Mouse (Mus musculus): Measurements from ENCODE around the gene Htt. TPM values are rescaled to one million over a fixed set of nuclear protein-coding genes. Genes with fewer than 3 reads are reported as not detected.

Gene Htt
- polyA plus RNA-seq, 1 experiment from 2014 or later, result 13.2 TPM

GRCm38 (mm10) chr5:34923920-34924319 lies 162.4 kb downstream of the Htt start:
- 0 out of 2 replicates have a peak overlapping the region, but pooled peaks have one; percentile 63 for H3K27ac ChIP-seq (replicated peaks)
- H3K4me3 ChIP-seq, result no peak overlapping the region
- H3K9me3 ChIP-seq (replicated peaks), result no peaks in the 10 kb centered on the region
- peaks cover 37% of the 10 kb centered on the region for H3K36me3 ChIP-seq
- no peaks in the 10 kb centered on the region for H3K4me1 ChIP-seq
- H3K27me3 ChIP-seq (ENCODE audit: low read depth, poor library complexity, severe bottlenecking), result no peaks in the 10 kb centered on the region
- DNase-seq (ENCODE audit: low spot score), result no peak
- WGBS, result 87% methylated on average over 4 of the region's 4 CpGs

- 94% methylated on average over 7 of the region's 7 CpGs for WGBS
- 0 out of 2 replicates have a peak overlapping the region, but pooled peaks have one; percentile 63 for H3K27ac ChIP-seq (replicated peaks)
- peaks cover 37% of the 10 kb centered on the region for H3K36me3 ChIP-seq
- no peaks in the 10 kb centered on the region for H3K27me3 ChIP-seq (ENCODE audit: low read depth, poor library complexity, severe bottlenecking)
- DNase-seq (ENCODE audit: low spot score), result no peak
- no peaks in the 10 kb centered on the region for H3K9me3 ChIP-seq (replicated peaks)
- H3K4me3 ChIP-seq, result no peak overlapping the region
- H3K4me1 ChIP-seq, result no peaks in the 10 kb centered on the region
Measured at GRCm38 (mm10) chr5:34924519-34924918, 163.0 kb downstream of the Htt start.

- Histone ChIP-seq H3K4me1 (peaks cover 24% of the 10 kb centered on the region), H3K27ac (replicated peaks) (no peak overlapping the region), H3K27me3 (ENCODE audit: low read depth, poor library complexity, severe bottlenecking) (no peaks in the 10 kb centered on the region), H3K4me3 (no peak overlapping the region), H3K9me3 (replicated peaks) (no peaks in the 10 kb centered on the region), H3K36me3 (peaks cover 34% of the 10 kb centered on the region)
- no peak for DNase-seq (ENCODE audit: low spot score)
- 85% methylated on average over 4 of the region's 4 CpGs for WGBS
Measured at GRCm38 (mm10) chr5:34927648-34928047, 166.1 kb downstream of the Htt start.

- Histone ChIP-seq H3K9me3 (replicated peaks) (no peaks in the 10 kb centered on the region; the same call in 1 of the 2 replicates), H3K4me3 (no peak overlapping the region), H3K36me3 (peaks cover 10% of the 10 kb centered on the region; the same call in 1 of the 2 replicates), H3K27me3 (ENCODE audit: low read depth, poor library complexity, severe bottlenecking) (no peaks in the 10 kb centered on the region), H3K27ac (replicated peaks) (peak overlapping the region; percentile 80), H3K4me1 (peaks cover 28% of the 10 kb centered on the region)
- no peak for DNase-seq (ENCODE audit: low spot score)
- WGBS, result 81% methylated on average over 9 of the region's 9 CpGs
Measured at GRCm38 (mm10) chr5:34930151-34930975, 168.8 kb downstream of the Htt start.

- Histone ChIP-seq H3K4me3 (no peak overlapping the region), H3K4me1 (peaks cover 28% of the 10 kb centered on the region), H3K36me3 (peaks cover 6% of the 10 kb centered on the region; the same call in 1 of the 2 replicates), H3K27ac (replicated peaks) (peak overlapping the region; percentile 80), H3K9me3 (replicated peaks) (no peaks in the 10 kb centered on the region; the same call in 1 of the 2 replicates), H3K27me3 (ENCODE audit: low read depth, poor library complexity, severe bottlenecking) (no peaks in the 10 kb centered on the region)
- 81% methylated on average over 2 of the region's 2 CpGs for WGBS
- DNase-seq (ENCODE audit: low spot score), result no peak
Measured at GRCm38 (mm10) chr5:34931091-34931490, 169.6 kb downstream of the Htt start.

- no peaks in the 10 kb centered on the region for H3K36me3 ChIP-seq
- H3K9me3 ChIP-seq (replicated peaks), result no peaks in the 10 kb centered on the region; the same call in 1 of the 2 replicates
- no peaks in the 10 kb centered on the region for H3K27me3 ChIP-seq (ENCODE audit: low read depth, poor library complexity, severe bottlenecking)
- 74% methylated on average over 11 of the region's 11 CpGs for WGBS
- peaks cover 28% of the 10 kb centered on the region for H3K4me1 ChIP-seq
- no peak for DNase-seq (ENCODE audit: low spot score)
- no peak overlapping the region for H3K4me3 ChIP-seq
- peak overlapping the region; percentile 80 for H3K27ac ChIP-seq (replicated peaks)
Measured at GRCm38 (mm10) chr5:34931516-34932457, 170.2 kb downstream of the Htt start.

GRCm38 (mm10) chr5:34932458-34932806 lies 170.9 kb downstream of the Htt start:
- no peak for DNase-seq (ENCODE audit: low spot score)
- Histone ChIP-seq H3K4me3 (no peak overlapping the region), H3K4me1 (peaks cover 28% of the 10 kb centered on the region), H3K36me3 (no peaks in the 10 kb centered on the region), H3K9me3 (replicated peaks) (no peaks in the 10 kb centered on the region; the same call in 1 of the 2 replicates), H3K27me3 (ENCODE audit: low read depth, poor library complexity, severe bottlenecking) (no peaks in the 10 kb centered on the region), H3K27ac (replicated peaks) (peak overlapping the region; percentile 80)
- 42% methylated on average over 4 of the region's 4 CpGs for WGBS

GRCm38 (mm10) chr5:34933461-34933860 lies 171.9 kb downstream of the Htt start:
- no peak for DNase-seq (ENCODE audit: low spot score)
- H3K9me3 ChIP-seq (replicated peaks), result no peaks in the 10 kb centered on the region; the same call in 1 of the 2 replicates
- H3K4me3 ChIP-seq, result no peak overlapping the region
- H3K36me3 ChIP-seq, result no peaks in the 10 kb centered on the region
- no peak overlapping the region for H3K27ac ChIP-seq (replicated peaks)
- H3K4me1 ChIP-seq, result peaks cover 32% of the 10 kb centered on the region
- WGBS, result 100% methylated on average over 1 of the region's 1 CpGs
- H3K27me3 ChIP-seq (ENCODE audit: low read depth, poor library complexity, severe bottlenecking), result no peaks in the 10 kb centered on the region

GRCm38 (mm10) chr5:34941710-34942470 lies 180.3 kb downstream of the Htt start:
- WGBS, result 29% methylated on average over 10 of the region's 10 CpGs
- Histone ChIP-seq H3K36me3 (no peaks in the 10 kb centered on the region), H3K27ac (replicated peaks) (peak overlapping the region; percentile 82), H3K27me3 (ENCODE audit: low read depth, poor library complexity, severe bottlenecking) (no peaks in the 10 kb centered on the region), H3K9me3 (replicated peaks) (no peaks in the 10 kb centered on the region), H3K4me1 (peaks cover 55% of the 10 kb centered on the region), H3K4me3 (0 out of 2 replicates have a peak overlapping the region, but pooled peaks have one; percentile 0)
- DNase-seq (ENCODE audit: low spot score), result peak; percentile 85

- DNase-seq (ENCODE audit: low spot score), result no peak
Measured at GRCm38 (mm10) chr5:34943428-34943827, 181.9 kb downstream of the Htt start.

GRCm38 (mm10) chr5:34948861-34949760 lies 187.6 kb downstream of the Htt start, which contains the start of gene Rgs12:
Gene Rgs12 (plus strand): TSS chr5:34949445.
- Histone ChIP-seq H3K4me3 (peak within 1 kb of the TSS; percentile 88), H3K36me3 (peaks cover 32% of the 10 kb centered on the region), H3K27me3 (ENCODE audit: low read depth, poor library complexity, severe bottlenecking) (no peaks in the 10 kb centered on the region), H3K9me3 (replicated peaks) (peaks cover 12% of the 10 kb centered on the region; the same call in 1 of the 2 replicates), H3K27ac (replicated peaks) (peak within 1 kb of the TSS; percentile 99), H3K4me1 (peaks cover 60% of the 10 kb centered on the region)
- DNase-seq (ENCODE audit: low spot score), result peak; percentile 94
- under 1% methylated on average over 77 of the region's 84 CpGs for WGBS

More at GRCm38 (mm10) chr5:34943428-34943827, 181.9 kb downstream of the Htt start:
- H3K36me3 ChIP-seq, result no peaks in the 10 kb centered on the region
- H3K4me3 ChIP-seq, result no peak overlapping the region
- peaks cover 62% of the 10 kb centered on the region for H3K4me1 ChIP-seq
- no peaks in the 10 kb centered on the region for H3K9me3 ChIP-seq (replicated peaks)
- 79% methylated on average over 3 of the region's 3 CpGs for WGBS
- H3K27me3 ChIP-seq (ENCODE audit: low read depth, poor library complexity, severe bottlenecking), result no peaks in the 10 kb centered on the region
- H3K27ac ChIP-seq (replicated peaks), result peak overlapping the region; percentile 82
